Mouse (Mus musculus) liver, adult (tissue): ENCODE results near the gene Ifi47.
"Not testable (repeated sequence)": the region's sequence is repeated elsewhere in the genome, so short reads cannot be mapped to it uniquely, and the experiment has no call there.

Experiments used
- GATA4 ChIP-seq: IDR thresholded peaks from 2 replicates; pipeline ENCODE4 v1.6.1; 2014; ENCODE audit warnings: mild to moderate bottlenecking, low read length; ENCODE audit not compliant: insufficient replicate concordance

Ifi47 gene

GRCm38 (mm10) chr11:49076001-49076757, at the start of gene Ifi47:
Gene Ifi47 (plus strand): TSS chr11:49076587.
- TF ChIP-seq GATA4 = peak; percentile 37; the same call in 1 of the 2 replicates

- not testable (repeated sequence) for TF ChIP-seq GATA4
These were observed 25.1 kb upstream of the Ifi47 start, which contains the start of gene 9930111J21Rik2 for GRCm38 (mm10) chr11:49051093-49051891. Gene 9930111J21Rik2 (minus strand): TSS chr11:49051242.

- not testable (repeated sequence) for TF ChIP-seq GATA4
These were observed 12.5 kb upstream of the Ifi47 start, which contains the start of gene Tgtp2 for GRCm38 (mm10) chr11:49063713-49064469. Gene Tgtp2 (minus strand): TSS chr11:49064206.

GRCm38 (mm10) chr11:49068358-49068757, 8.0 kb upstream of the Ifi47 start:
- TF ChIP-seq GATA4 = no peak

- no peak for TF ChIP-seq GATA4
These were observed 625 bp downstream of the Ifi47 start for GRCm38 (mm10) chr11:49077012-49077411.

- no peak for TF ChIP-seq GATA4
These were observed 2.3 kb downstream of the Ifi47 start for GRCm38 (mm10) chr11:49078719-49079118.

- TF ChIP-seq GATA4 = no peak
These were observed 4.2 kb downstream of the Ifi47 start for GRCm38 (mm10) chr11:49080636-49081035.

GRCm38 (mm10) chr11:49081356-49081755, 5.0 kb downstream of the Ifi47 start:
- TF ChIP-seq GATA4 = no peak

GRCm38 (mm10) chr11:49081886-49082285, 5.5 kb downstream of the Ifi47 start:
- TF ChIP-seq GATA4 = no peak

GRCm38 (mm10) chr11:49083146-49083545, 6.8 kb downstream of the Ifi47 start:
- TF ChIP-seq GATA4 = no peak

- no peak for TF ChIP-seq GATA4
These were observed 7.4 kb downstream of the Ifi47 start for GRCm38 (mm10) chr11:49083808-49084207.

- no peak for TF ChIP-seq GATA4
These were observed 8.0 kb downstream of the Ifi47 start for GRCm38 (mm10) chr11:49084385-49084784.

- no peak for TF ChIP-seq GATA4
These were observed 8.5 kb downstream of the Ifi47 start for GRCm38 (mm10) chr11:49084875-49085274.

- no peak for TF ChIP-seq GATA4
These were observed 10.5 kb downstream of the Ifi47 start for GRCm38 (mm10) chr11:49086858-49087361.
